Mouse (Mus musculus) liver, adult 2 months (tissue): Measurements from ENCODE around the gene Osbpl6. TPM values are rescaled to one million over a fixed set of nuclear protein-coding genes. Genes with fewer than 3 reads are reported as not detected.

Source experiments
- DNase-seq: peaks from one replicate; pipeline ENCODE4 v3.0.0-alpha.2; 2011; ENCODE audit warnings: low read depth, low spot score; ENCODE audit errors: extremely low read depth
- H3K27ac ChIP-seq: fragments of 200-500 bp; replicated peaks from 2 replicates; pipeline ENCODE4 v1.5.1; 2012; ENCODE audit warnings: low read depth, mild to moderate bottlenecking, control low read depth, inconsistent platforms, low read length; ENCODE audit not compliant: insufficient read depth
- H3K27me3 ChIP-seq: fragments of 200-500 bp; 2 replicates; pipeline ENCODE4 v1.6.1; 2012; ENCODE audit warnings: mild to moderate bottlenecking, moderate library complexity, low read length, inconsistent platforms; ENCODE audit not compliant: control insufficient read depth, insufficient read depth
- H3K36me3 ChIP-seq: fragments of 200-500 bp; 2 replicates; pipeline ENCODE4 v1.6.1; 2012; ENCODE audit warnings: low read length, inconsistent platforms; ENCODE audit not compliant: control insufficient read depth, insufficient read depth
- H3K4me1 ChIP-seq: fragments of 200-500 bp; 2 replicates; pipeline ENCODE4 v1.6.1; 2011; ENCODE audit warnings: low read length; ENCODE audit not compliant: control insufficient read depth, insufficient read depth
- H3K4me3 ChIP-seq: fragments of 200-500 bp; 2 replicates; pipeline ENCODE4 v1.5.1; 2011; ENCODE audit warnings: low read depth, mild to moderate bottlenecking, control low read depth, low read length, moderate library complexity; ENCODE audit not compliant: insufficient read depth
- H3K79me2 ChIP-seq: fragments of 200-500 bp; 2 replicates; pipeline ENCODE4 v1.6.1; 2012; ENCODE audit warnings: inconsistent platforms, mild to moderate bottlenecking, low read length, moderate library complexity; ENCODE audit not compliant: control insufficient read depth, insufficient read depth
- H3K9ac ChIP-seq: fragments of 200-500 bp; 2 replicates; pipeline ENCODE4 v1.6.1; 2012; ENCODE audit warnings: low read depth, mild to moderate bottlenecking, control low read depth, inconsistent platforms, low read length
- CTCF ChIP-seq: fragments of 200-500 bp; IDR thresholded peaks from 2 replicates; pipeline ENCODE4 v1.5.1; 2011; ENCODE audit warnings: low read depth, low read length, control low read depth
- POLR2A ChIP-seq: fragments of 200-500 bp; IDR thresholded peaks from 2 replicates; pipeline ENCODE4 v1.6.1; 2011; ENCODE audit warnings: low read length, control low read depth; ENCODE audit not compliant: insufficient read depth; ENCODE audit errors: extremely low read depth
- WGBS: fragments of 180-500 bp; shearing (Covaris S2); methylation state at CpG from one replicate; pipeline ENCODE4 v1.1.7; 2018; 5-methylcytosine and 5-hydroxymethylcytosine counted together
- polyA plus RNA-seq: library from polyadenylated mRNA; depleted of rRNA; stranded (reverse); fragments of >200 nt; gene quantifications from 2 replicates; pipeline ENCODE4 v1.2.3, GENCODE M21; 2012
- total RNA-seq: library from RNA; depleted of rRNA; stranded (reverse); fragments of >200 nt; gene quantifications from 2 replicates; pipeline ENCODE4 v1.2.3, GENCODE M21; 2014

Gene Osbpl6
- total and polyA plus RNA-seq, 2 experiments = 0.09 to 0.44 TPM

GRCm38 (mm10) chr2:76492224-76492623 is 85.9 kb downstream of the Osbpl6 start:
- TF ChIP-seq POLR2A = no peak
- no peak for TF ChIP-seq CTCF
- Histone ChIP-seq H3K9ac (no peak overlapping the region), H3K79me2 (no peaks in the 10 kb centered on the region), H3K36me3 (no peaks in the 10 kb centered on the region), H3K4me3 (no peak overlapping the region), H3K4me1 (no peaks in the 10 kb centered on the region), H3K27me3 (no peaks in the 10 kb centered on the region), H3K27ac (no peak overlapping the region)
- 28% methylated on average over 7 of the region's 7 CpGs for WGBS
- no peak for DNase-seq

- Histone ChIP-seq H3K79me2 (no peaks in the 10 kb centered on the region), H3K27me3 (no peaks in the 10 kb centered on the region), H3K4me3 (no peak overlapping the region), H3K27ac (no peak overlapping the region), H3K4me1 (no peaks in the 10 kb centered on the region), H3K9ac (no peak overlapping the region), H3K36me3 (no peaks in the 10 kb centered on the region)
- WGBS = 81% methylated on average over 11 of the region's 11 CpGs
- TF ChIP-seq CTCF (no peak), POLR2A (no peak)
- no peak for DNase-seq
Observed at GRCm38 (mm10) chr2:76496006-76496748, 89.9 kb downstream of the Osbpl6 start.

DNA sequence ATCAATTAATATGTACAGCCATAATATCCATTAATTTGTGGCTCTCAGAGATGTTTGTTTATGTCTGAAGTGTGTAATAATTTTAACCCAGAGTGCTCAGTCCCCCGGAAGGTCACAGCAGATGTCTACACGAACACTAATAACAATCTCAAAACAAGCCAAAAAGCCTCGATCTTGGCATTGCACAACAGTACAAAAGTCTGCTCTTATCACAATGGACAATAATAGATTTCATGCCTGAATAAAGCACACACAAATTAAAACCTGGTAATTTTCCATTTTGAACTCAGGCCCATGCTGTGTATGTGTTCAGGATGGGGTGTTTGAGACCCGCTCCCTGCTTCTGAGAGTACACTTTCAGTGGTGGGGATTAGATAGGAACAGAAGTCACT is 90.4 kb downstream of the Osbpl6 start:
- H3K36me3 ChIP-seq = no peaks in the 10 kb centered on the region
- WGBS = 39% methylated on average over 4 of the region's 4 CpGs
- H3K79me2 ChIP-seq = no peaks in the 10 kb centered on the region
- no peak overlapping the region for H3K27ac ChIP-seq
- TF ChIP-seq CTCF = no peak
- no peak for TF ChIP-seq POLR2A
- H3K4me3 ChIP-seq = no peak overlapping the region
- no peaks in the 10 kb centered on the region for H3K27me3 ChIP-seq
- no peaks in the 10 kb centered on the region for H3K4me1 ChIP-seq
- peak; percentile 12 for DNase-seq
- H3K9ac ChIP-seq = no peak overlapping the region

DNA sequence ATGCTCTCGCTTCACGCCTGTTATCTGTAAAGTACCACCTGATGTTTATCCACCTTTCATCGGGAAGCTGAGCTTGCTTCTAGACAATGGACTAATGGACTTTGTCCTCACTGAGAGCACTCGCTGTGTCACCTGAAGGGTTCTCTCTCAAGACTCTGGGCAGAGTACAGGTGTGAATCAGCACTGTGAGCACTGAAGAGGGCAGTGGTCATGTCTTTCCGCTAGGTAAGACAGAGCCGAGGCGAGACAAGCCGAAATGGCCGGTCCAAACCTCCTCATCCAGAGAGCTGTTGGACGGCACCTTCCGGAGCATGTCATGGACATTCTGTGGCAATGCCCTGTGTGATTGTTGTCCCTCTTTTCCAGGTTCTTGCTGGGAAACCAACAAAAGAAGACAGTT is 92.6 kb downstream of the Osbpl6 start:
- no peaks in the 10 kb centered on the region for H3K79me2 ChIP-seq
- no peaks in the 10 kb centered on the region for H3K4me1 ChIP-seq
- H3K36me3 ChIP-seq = no peaks in the 10 kb centered on the region
- TF ChIP-seq POLR2A (no peak), CTCF (no peak)
- H3K27me3 ChIP-seq = no peaks in the 10 kb centered on the region
- no peak overlapping the region for H3K27ac ChIP-seq
- H3K4me3 ChIP-seq = no peak overlapping the region
- H3K9ac ChIP-seq = no peak overlapping the region
- WGBS = 81% methylated on average over 11 of the region's 11 CpGs
- DNase-seq = no peak

DNA sequence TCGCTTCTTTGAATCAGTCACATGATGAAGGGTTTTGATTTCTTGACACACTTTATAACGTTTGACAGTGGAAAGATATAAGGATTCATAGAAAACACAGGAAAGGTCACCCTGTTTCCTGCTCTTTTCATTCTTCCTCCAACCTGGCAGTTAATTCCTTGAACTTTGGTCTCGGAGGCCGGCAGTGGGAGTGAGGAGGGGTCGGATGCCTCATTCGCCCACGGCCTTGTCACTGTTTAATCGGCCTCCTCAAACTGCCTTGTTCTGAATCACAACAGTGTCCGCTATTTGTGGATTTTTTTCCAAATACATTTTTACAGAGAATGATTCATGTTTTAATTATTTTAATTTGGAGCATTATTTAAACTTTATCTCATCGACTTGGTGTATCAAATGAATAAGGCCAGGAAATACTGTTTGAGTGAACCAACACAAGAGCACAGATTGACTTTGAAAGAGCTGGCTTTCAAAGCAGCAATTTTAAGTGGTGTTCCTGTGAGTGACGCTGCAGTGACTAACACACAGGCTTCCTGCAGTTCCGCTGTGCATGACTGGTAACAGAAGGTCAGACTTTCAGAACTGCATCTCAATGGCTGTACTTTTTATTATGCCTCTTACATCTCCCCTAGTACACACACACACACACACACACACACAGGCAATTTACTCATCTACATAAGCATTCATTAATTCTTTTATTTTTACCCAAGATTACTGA is 98.0 kb downstream of the Osbpl6 start:
- Histone ChIP-seq H3K4me3 (no peak overlapping the region), H3K27ac (no peak overlapping the region), H3K9ac (no peak overlapping the region), H3K79me2 (no peaks in the 10 kb centered on the region), H3K27me3 (no peaks in the 10 kb centered on the region), H3K36me3 (no peaks in the 10 kb centered on the region), H3K4me1 (no peaks in the 10 kb centered on the region)
- TF ChIP-seq CTCF = no peak
- TF ChIP-seq POLR2A = no peak
- WGBS = 32% methylated on average over 12 of the region's 12 CpGs
- no peak for DNase-seq

- no peaks in the 10 kb centered on the region for H3K27me3 ChIP-seq
- TF ChIP-seq POLR2A (no peak), CTCF (no peak)
- H3K27ac ChIP-seq = no peak overlapping the region
- H3K79me2 ChIP-seq = no peaks in the 10 kb centered on the region
- 86% methylated on average over 2 of the region's 2 CpGs for WGBS
- no peak for DNase-seq
- H3K36me3 ChIP-seq = no peaks in the 10 kb centered on the region
- no peak overlapping the region for H3K9ac ChIP-seq
- no peaks in the 10 kb centered on the region for H3K4me1 ChIP-seq
- no peak overlapping the region for H3K4me3 ChIP-seq
Observed at GRCm38 (mm10) chr2:76504989-76505388, 98.7 kb downstream of the Osbpl6 start.
